Mouse (Mus musculus): Measurements from ENCODE around the gene Gli1. TPM values are rescaled to one million over a fixed set of nuclear protein-coding genes. Genes with fewer than 3 reads are reported as not detected.
A peak's percentile ranks its signal among the peaks of the same experiment; 100 is the strongest.
"Not testable (repeated sequence)": the region's sequence is repeated elsewhere in the genome, so short reads cannot be mapped to it uniquely, and the experiment has no call there.

Gene Gli1
- total and polyA plus RNA-seq, 2 experiments from 2014 or later = 1.0 to 6.9 TPM

GRCm38 (mm10) chr10:127312858-127313257 is 28.9 kb downstream of the Gli1 start:
- no peak overlapping the region for H3K4me2 ChIP-seq (ENCODE audit: low read depth, low read length, poor library complexity, severe bottlenecking)
- H3K4me1 ChIP-seq (ENCODE audit: insufficient read depth, low read length) = no peaks in the 10 kb centered on the region
- DNase-seq (ENCODE audit: low spot score) (no peak), ATAC-seq (ENCODE audit: low FRiP score) (no peak)
- H3K9me3 ChIP-seq (ENCODE audit: low read length) = no peaks in the 10 kb centered on the region
- no peak overlapping the region for H3K9ac ChIP-seq (replicated peaks; ENCODE audit: low read length, poor library complexity, severe bottlenecking)
- H3K4me3 ChIP-seq (ENCODE audit: low read depth, low read length) = no peak overlapping the region
- H3K27ac ChIP-seq (ENCODE audit: low read depth, low read length) = no peak overlapping the region
- 80% methylated on average over 4 of the region's 4 CpGs for WGBS
- no peak for TF ChIP-seq CTCF (IDR thresholded peaks at IDR 0.05)
- no peaks in the 10 kb centered on the region for H3K27me3 ChIP-seq (ENCODE audit: insufficient read depth, low read length)
- peaks cover 10% of the 10 kb centered on the region for H3K36me3 ChIP-seq (ENCODE audit: insufficient read depth, low read length)

DNA sequence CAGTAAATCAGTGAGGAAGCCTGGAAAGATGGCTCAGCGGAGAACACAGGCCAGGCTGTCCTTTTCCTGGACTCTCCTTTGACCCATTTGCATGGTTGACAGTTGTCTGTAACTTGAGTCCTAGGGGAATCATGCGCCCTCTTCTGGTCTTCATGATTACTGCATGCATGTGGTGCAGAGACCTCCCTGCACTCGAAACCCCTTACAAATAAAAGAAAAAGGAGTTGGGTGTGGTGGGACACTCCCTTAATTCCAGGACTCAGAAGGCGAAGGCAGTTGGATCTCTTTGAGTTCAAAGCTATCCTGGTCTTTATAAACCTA is 29.5 kb downstream of the Gli1 start:
- H3K27me3 ChIP-seq (ENCODE audit: insufficient read depth, low read length) = no peaks in the 10 kb centered on the region
- ATAC-seq (ENCODE audit: low FRiP score) (peak; percentile 55; the same call in 1 of the 2 replicates), DNase-seq (ENCODE audit: low spot score) (peak; percentile 85)
- no peaks in the 10 kb centered on the region for H3K4me1 ChIP-seq (ENCODE audit: insufficient read depth, low read length)
- peaks cover 15% of the 10 kb centered on the region for H3K36me3 ChIP-seq (ENCODE audit: insufficient read depth, low read length)
- peak; percentile 90 for TF ChIP-seq CTCF (IDR thresholded peaks at IDR 0.05)
- peak overlapping the region; percentile 57 for H3K4me2 ChIP-seq (ENCODE audit: low read depth, low read length, poor library complexity, severe bottlenecking)
- WGBS = under 1% methylated on average over 4 of the region's 4 CpGs
- H3K4me3 ChIP-seq (ENCODE audit: low read depth, low read length) = peak overlapping the region; percentile 59
- peak overlapping the region; percentile 6 for H3K27ac ChIP-seq (ENCODE audit: low read depth, low read length)
- H3K9ac ChIP-seq (replicated peaks; ENCODE audit: low read length, poor library complexity, severe bottlenecking) = no peak overlapping the region
- H3K9me3 ChIP-seq (ENCODE audit: low read length) = no peaks in the 10 kb centered on the region

DNA sequence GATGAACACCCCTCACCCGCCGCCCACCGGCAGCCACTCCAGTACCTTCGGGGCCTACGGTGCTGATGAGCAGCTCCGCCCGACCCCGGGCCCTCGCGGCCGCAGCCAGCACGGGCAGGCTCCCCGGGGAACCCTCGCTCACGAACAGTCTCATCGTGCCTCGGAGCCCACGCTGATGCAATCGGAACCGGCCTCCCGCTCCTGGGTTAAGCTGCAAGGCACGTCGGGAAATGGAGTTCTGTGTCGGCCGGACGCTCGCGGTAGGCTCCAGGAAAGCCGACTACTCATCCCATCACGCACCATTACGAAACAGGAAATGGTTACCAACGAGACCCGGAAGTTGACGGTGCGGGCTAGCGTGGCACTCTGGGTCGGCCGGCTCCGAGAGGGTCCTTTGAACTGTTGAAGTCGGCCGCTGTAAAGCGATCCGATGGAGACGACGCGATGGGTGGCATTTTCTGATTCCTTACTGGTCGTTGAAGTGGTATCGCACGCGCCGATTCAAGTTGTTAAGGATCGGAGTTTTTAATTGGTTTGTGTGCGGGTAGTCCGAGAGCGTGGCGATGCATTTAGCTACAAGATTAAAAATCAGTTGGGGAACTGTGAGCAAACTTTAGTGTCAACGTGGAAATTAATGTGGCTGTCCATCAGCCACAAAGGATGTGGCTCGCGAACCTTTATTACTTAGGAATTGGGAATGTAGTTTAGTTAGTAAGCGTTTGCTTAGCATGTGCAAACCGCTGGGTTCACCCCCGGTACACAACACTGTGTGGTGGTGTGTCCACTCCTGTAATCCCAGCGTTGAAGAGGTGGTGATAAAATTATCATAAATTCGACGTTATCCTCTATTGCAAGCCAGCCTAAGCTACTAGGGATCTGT is 30.1 kb downstream of the Gli1 start, which contains the start of gene Mars:
TSS of gene Mars (minus strand) at position 311 of the 880 bp plus-strand sequence.
- under 1% methylated on average over 62 of the region's 65 CpGs for WGBS
- peak; percentile 98 for DNase-seq (ENCODE audit: low spot score)

DNA sequence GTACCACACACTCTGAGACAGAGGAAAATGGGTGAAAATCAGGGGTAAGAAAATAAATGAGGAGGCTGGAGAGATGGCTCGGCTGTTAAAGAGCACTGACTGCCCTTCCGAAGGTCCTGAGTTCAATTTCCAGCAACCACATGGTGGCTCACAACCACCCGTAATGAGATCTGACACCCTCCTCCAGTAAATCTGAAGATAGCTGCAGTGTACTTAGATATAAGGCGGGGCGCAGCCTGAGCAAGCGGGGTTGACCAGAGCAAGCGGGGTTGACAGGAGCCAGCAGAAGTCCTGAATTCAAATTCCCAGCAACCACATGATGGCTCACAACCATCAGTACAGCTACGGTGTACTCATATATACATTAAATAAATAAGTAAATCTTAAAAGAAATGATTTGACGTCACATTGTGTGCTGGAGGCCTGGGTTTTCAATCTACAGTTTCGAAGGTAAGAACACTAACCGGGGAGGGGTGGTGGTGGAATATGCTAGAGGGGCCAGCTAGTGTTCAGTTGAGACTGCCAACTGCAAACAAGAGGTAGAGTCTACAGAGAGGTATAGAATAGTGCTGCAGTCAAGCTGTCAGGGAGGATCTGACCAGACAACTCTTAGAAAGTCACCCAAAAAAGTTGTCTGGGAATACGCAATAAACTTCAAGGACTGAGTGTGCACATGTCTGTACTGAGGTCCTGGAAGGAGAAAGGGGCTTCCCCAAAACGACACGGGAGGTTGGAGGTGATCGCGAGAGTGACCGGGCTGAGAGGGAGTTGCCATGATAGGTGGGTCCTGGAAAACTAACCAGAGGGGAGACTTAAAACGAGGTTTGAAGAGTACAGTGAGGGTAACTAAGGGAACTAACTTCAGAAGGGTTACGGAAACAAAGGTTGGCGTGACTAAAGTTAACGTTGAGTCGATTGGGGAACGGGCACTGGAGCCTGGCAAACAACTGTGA is 31.0 kb downstream of the Gli1 start:
- H3K27ac ChIP-seq (ENCODE audit: low read depth, low read length) = 0 out of 2 replicates have a peak overlapping the region, but pooled peaks have one; percentile 62
- 38% methylated on average over 23 of the region's 23 CpGs for WGBS

More for the DNA sequence above, 30.1 kb downstream of the Gli1 start, which contains the start of gene Mars:
- H3K4me2 ChIP-seq (ENCODE audit: low read depth, low read length, poor library complexity, severe bottlenecking) = peak within 1 kb of the TSS; percentile 57
- H3K9ac ChIP-seq (replicated peaks; ENCODE audit: low read length, poor library complexity, severe bottlenecking) = peak within 1 kb of the TSS; percentile 58
- H3K27ac ChIP-seq (ENCODE audit: low read depth, low read length) = peak within 1 kb of the TSS; percentile 62
- peaks cover 19% of the 10 kb centered on the region for H3K36me3 ChIP-seq (ENCODE audit: insufficient read depth, low read length)
- H3K27me3 ChIP-seq (ENCODE audit: insufficient read depth, low read length) = no peaks in the 10 kb centered on the region
- peak; percentile 96 for ATAC-seq (ENCODE audit: low FRiP score)
- H3K4me1 ChIP-seq (ENCODE audit: insufficient read depth, low read length) = no peaks in the 10 kb centered on the region
- H3K9me3 ChIP-seq (ENCODE audit: low read length) = no peaks in the 10 kb centered on the region
- H3K4me3 ChIP-seq (ENCODE audit: low read depth, low read length) = peak within 1 kb of the TSS; percentile 59
- TF ChIP-seq CTCF (IDR thresholded peaks at IDR 0.05) = no peak

GRCm38 (mm10) chr10:127309167-127309566 is 32.6 kb downstream of the Gli1 start:
- not testable (repeated sequence) for DNase-seq (ENCODE audit: low spot score); H3K27me3 ChIP-seq (ENCODE audit: insufficient read depth, low read length); H3K4me1 ChIP-seq (ENCODE audit: insufficient read depth, low read length); H3K4me2 ChIP-seq (ENCODE audit: low read depth, low read length, poor library complexity, severe bottlenecking); H3K9me3 ChIP-seq (ENCODE audit: low read length); H3K27ac ChIP-seq (ENCODE audit: low read depth, low read length); H3K4me3 ChIP-seq (ENCODE audit: low read depth, low read length); ATAC-seq (ENCODE audit: low FRiP score); H3K9ac ChIP-seq (replicated peaks; ENCODE audit: low read length, poor library complexity, severe bottlenecking)
- 87% methylated on average over 3 of the region's 3 CpGs for WGBS
- peaks cover 43% of the 10 kb centered on the region for H3K36me3 ChIP-seq (ENCODE audit: insufficient read depth, low read length)

More for the DNA sequence above, 31.0 kb downstream of the Gli1 start:
- peak overlapping the region; percentile 57 for H3K4me2 ChIP-seq (ENCODE audit: low read depth, low read length, poor library complexity, severe bottlenecking)
- H3K9ac ChIP-seq (replicated peaks; ENCODE audit: low read length, poor library complexity, severe bottlenecking) = peak overlapping the region; percentile 58
- TF ChIP-seq CTCF (IDR thresholded peaks at IDR 0.05) = no peak
- H3K36me3 ChIP-seq (ENCODE audit: insufficient read depth, low read length) = peaks cover 28% of the 10 kb centered on the region
- H3K9me3 ChIP-seq (ENCODE audit: low read length) = no peaks in the 10 kb centered on the region
- DNase-seq (ENCODE audit: low spot score) (peak; percentile 40), ATAC-seq (ENCODE audit: low FRiP score) (peak; percentile 69)
- H3K4me3 ChIP-seq (ENCODE audit: low read depth, low read length) = peak overlapping the region; percentile 59
- H3K4me1 ChIP-seq (ENCODE audit: insufficient read depth, low read length) = no peaks in the 10 kb centered on the region
- H3K27me3 ChIP-seq (ENCODE audit: insufficient read depth, low read length) = no peaks in the 10 kb centered on the region

Data from midbrain, postnatal 0 days (tissue).